Mouse (Mus musculus): ENCODE results near the gene Ssbp3. TPM values are rescaled to one million over a fixed set of nuclear protein-coding genes. Genes with fewer than 3 reads are reported as not detected.

Gene Ssbp3
- polyA plus RNA-seq, 1 experiment from 2014 or later: 43.3 TPM

GRCm38 (mm10) chr4:106988886-106989225 lies 78.4 kb downstream of the Ssbp3 start:
- 76% methylated on average over 6 of the region's 6 CpGs for WGBS
- ATAC-seq (ENCODE audit: insufficient number of reproducible peaks, insufficient read depth, low FRiP score, low read depth): no peak

DNA sequence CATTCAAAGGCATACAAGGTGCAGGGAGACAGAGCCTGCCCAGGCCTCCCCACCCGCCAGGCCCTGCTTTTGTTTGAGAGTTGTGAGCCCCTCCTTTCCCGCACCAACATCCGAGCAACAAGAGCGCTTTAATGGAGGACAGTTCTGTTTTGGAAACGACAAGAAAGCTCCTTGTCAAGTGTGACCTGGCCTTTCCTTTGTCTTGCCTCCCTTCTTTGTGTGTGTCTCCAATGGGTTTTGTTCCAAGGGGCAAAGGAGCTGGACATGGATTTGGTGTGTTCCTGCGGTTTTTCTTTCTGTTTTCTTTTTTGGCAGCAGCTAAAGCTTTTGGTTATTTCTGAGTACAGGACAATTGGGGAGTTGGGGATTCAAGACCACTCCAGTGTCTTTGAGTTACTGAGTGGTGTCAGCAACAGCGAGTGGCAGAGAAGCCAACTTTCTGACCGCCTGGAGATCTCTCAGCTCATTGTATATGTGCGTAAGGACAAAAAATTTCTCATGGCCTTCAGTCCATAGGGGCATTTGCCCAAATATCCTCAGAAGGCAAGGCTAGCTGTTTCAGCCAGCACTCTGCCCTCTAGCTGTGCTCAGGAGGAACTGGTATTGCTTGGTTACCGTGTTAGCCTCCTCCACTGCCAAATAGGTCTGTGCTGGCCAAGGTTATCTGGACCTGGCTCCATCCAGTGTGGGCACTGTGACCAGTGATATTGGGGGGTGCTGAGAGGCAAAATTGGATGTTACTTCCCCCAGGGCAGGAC lies 78.9 kb downstream of the Ssbp3 start:
- no peaks in the 10 kb centered on the region for H3K36me3 ChIP-seq (ENCODE audit: control insufficient read depth, insufficient read depth, low read length)
- H3K4me3 ChIP-seq (ENCODE audit: control insufficient read depth in 1 of 2, insufficient read depth in 1 of 2, low read depth in 1 of 2, low read length in 2 of 2): no peak overlapping the region
- H3K4me1 ChIP-seq (ENCODE audit: control insufficient read depth in 2 of 2, insufficient read depth in 2 of 2, low read length in 2 of 2): peaks cover 19 to 40% of the 10 kb centered on the region in 2 experiments
- no peak overlapping the region for H3K27ac ChIP-seq (replicated peaks in 1 of 2; ENCODE audit: control insufficient read depth in 1 of 2, insufficient read depth in 1 of 2, low read depth in 2 of 2, low read length in 2 of 2)
- no peak overlapping the region for H3K4me2 ChIP-seq (ENCODE audit: low read length)
- no peak overlapping the region for H3K9ac ChIP-seq (ENCODE audit: low read length)
- 67% methylated on average over 10 of the region's 10 CpGs for WGBS
- H3K27me3 ChIP-seq (ENCODE audit: control insufficient read depth, insufficient read depth, low read length): no peaks in the 10 kb centered on the region
- H3K9me3 ChIP-seq (ENCODE audit: control insufficient read depth, low read length): no peaks in the 10 kb centered on the region
- no peak for ATAC-seq (ENCODE audit: insufficient number of reproducible peaks, insufficient read depth, low FRiP score, low read depth)

More at GRCm38 (mm10) chr4:106988886-106989225, 78.4 kb downstream of the Ssbp3 start:
- H3K4me1 ChIP-seq (ENCODE audit: control insufficient read depth in 2 of 2, insufficient read depth in 2 of 2, low read length in 2 of 2): peaks cover 18 to 41% of the 10 kb centered on the region in 2 experiments
- no peak overlapping the region for H3K4me3 ChIP-seq (ENCODE audit: control insufficient read depth in 1 of 2, insufficient read depth in 1 of 2, low read depth in 1 of 2, low read length in 2 of 2)
- no peaks in the 10 kb centered on the region for H3K27me3 ChIP-seq (ENCODE audit: control insufficient read depth, insufficient read depth, low read length)
- no peak overlapping the region for H3K9ac ChIP-seq (ENCODE audit: low read length)
- H3K27ac ChIP-seq (replicated peaks in 1 of 2; ENCODE audit: control insufficient read depth in 1 of 2, insufficient read depth in 1 of 2, low read depth in 2 of 2, low read length in 2 of 2): no peak overlapping the region
- H3K4me2 ChIP-seq (ENCODE audit: low read length): no peak overlapping the region
- H3K9me3 ChIP-seq (ENCODE audit: control insufficient read depth, low read length): no peaks in the 10 kb centered on the region
- no peaks in the 10 kb centered on the region for H3K36me3 ChIP-seq (ENCODE audit: control insufficient read depth, insufficient read depth, low read length)

- H3K27me3 ChIP-seq (ENCODE audit: control insufficient read depth, insufficient read depth, low read length): no peaks in the 10 kb centered on the region
- H3K4me1 ChIP-seq (ENCODE audit: control insufficient read depth in 2 of 2, insufficient read depth in 2 of 2, low read length in 2 of 2): peaks cover 12 to 31% of the 10 kb centered on the region in 2 experiments
- H3K36me3 ChIP-seq (ENCODE audit: control insufficient read depth, insufficient read depth, low read length): no peaks in the 10 kb centered on the region
- 93% methylated on average over 5 of the region's 5 CpGs for WGBS
- H3K4me2 ChIP-seq (ENCODE audit: low read length): no peak overlapping the region
- H3K27ac ChIP-seq (replicated peaks in 1 of 2; ENCODE audit: control insufficient read depth in 1 of 2, insufficient read depth in 1 of 2, low read depth in 2 of 2, low read length in 2 of 2): no peak overlapping the region
- no peak for ATAC-seq (ENCODE audit: insufficient number of reproducible peaks, insufficient read depth, low FRiP score, low read depth)
- no peak overlapping the region for H3K4me3 ChIP-seq (ENCODE audit: control insufficient read depth in 1 of 2, insufficient read depth in 1 of 2, low read depth in 1 of 2, low read length in 2 of 2)
- no peaks in the 10 kb centered on the region for H3K9me3 ChIP-seq (ENCODE audit: control insufficient read depth, low read length)
- H3K9ac ChIP-seq (ENCODE audit: low read length): no peak overlapping the region
Measured at GRCm38 (mm10) chr4:106993053-106993452, 82.6 kb downstream of the Ssbp3 start.

DNA sequence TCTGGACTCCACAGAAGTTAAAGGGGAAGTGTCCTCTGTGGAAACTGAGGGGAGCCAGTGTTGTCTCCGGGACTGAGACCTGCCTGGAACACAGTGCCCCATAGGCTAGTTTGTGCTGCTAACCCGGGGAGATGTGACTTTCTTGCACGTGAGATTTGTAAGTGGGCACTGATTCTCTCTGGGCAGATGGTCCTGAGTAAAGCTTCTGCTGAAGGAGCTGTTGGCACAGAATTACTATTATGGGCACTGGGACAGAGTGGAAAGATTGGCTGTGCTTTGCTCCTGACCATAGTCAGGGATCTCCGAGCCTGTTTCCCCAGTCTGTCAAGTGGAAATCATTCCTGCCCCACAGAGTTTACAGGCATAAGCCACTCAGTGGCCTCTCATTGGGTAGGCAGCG lies 83.8 kb downstream of the Ssbp3 start:
- H3K9ac ChIP-seq (ENCODE audit: low read length): no peak overlapping the region

DNA sequence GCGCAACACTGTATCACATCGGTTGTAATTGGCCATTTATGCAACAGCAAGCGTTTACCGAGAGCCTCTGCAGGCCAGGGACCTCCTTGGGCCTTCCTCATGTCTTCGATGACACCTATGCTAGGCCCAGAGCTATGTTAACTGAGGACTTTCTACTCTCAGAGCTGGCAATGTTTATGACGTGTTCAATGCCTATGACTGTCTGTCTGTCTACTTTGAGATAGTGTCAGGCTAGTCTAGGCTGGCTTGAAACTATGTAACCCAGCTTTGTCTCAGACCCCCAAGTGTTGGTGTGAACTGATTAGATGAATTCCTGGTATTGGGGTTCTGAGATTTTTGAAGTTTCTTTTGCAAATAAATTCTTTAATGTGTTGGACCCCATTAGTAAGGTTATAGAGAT lies 84.6 kb downstream of the Ssbp3 start:
- Histone ChIP-seq H3K27me3 (ENCODE audit: control insufficient read depth, insufficient read depth, low read length) (no peaks in the 10 kb centered on the region), H3K27ac (replicated peaks in 1 of 2; ENCODE audit: control insufficient read depth in 1 of 2, insufficient read depth in 1 of 2, low read depth in 2 of 2, low read length in 2 of 2) (no peak overlapping the region), H3K4me1 (ENCODE audit: control insufficient read depth in 2 of 2, insufficient read depth in 2 of 2, low read length in 2 of 2) (peaks cover 12 to 24% of the 10 kb centered on the region in 2 experiments), H3K9ac (ENCODE audit: low read length) (no peak overlapping the region), H3K36me3 (ENCODE audit: control insufficient read depth, insufficient read depth, low read length) (no peaks in the 10 kb centered on the region), H3K9me3 (ENCODE audit: control insufficient read depth, low read length) (no peaks in the 10 kb centered on the region), H3K4me3 (ENCODE audit: control insufficient read depth in 1 of 2, insufficient read depth in 1 of 2, low read depth in 1 of 2, low read length in 2 of 2) (no peak overlapping the region), H3K4me2 (ENCODE audit: low read length) (no peak overlapping the region)
- WGBS: 87% methylated on average over 6 of the region's 6 CpGs
- no peak for ATAC-seq (ENCODE audit: insufficient number of reproducible peaks, insufficient read depth, low FRiP score, low read depth)

More for the DNA sequence above, 83.8 kb downstream of the Ssbp3 start:
- no peak for ATAC-seq (ENCODE audit: insufficient number of reproducible peaks, insufficient read depth, low FRiP score, low read depth)
- Histone ChIP-seq H3K27ac (replicated peaks in 1 of 2; ENCODE audit: control insufficient read depth in 1 of 2, insufficient read depth in 1 of 2, low read depth in 2 of 2, low read length in 2 of 2) (no peak overlapping the region), H3K4me3 (ENCODE audit: control insufficient read depth in 1 of 2, insufficient read depth in 1 of 2, low read depth in 1 of 2, low read length in 2 of 2) (no peak overlapping the region), H3K4me1 (ENCODE audit: control insufficient read depth in 2 of 2, insufficient read depth in 2 of 2, low read length in 2 of 2) (peaks cover 12 to 23% of the 10 kb centered on the region in 2 experiments), H3K9me3 (ENCODE audit: control insufficient read depth, low read length) (no peaks in the 10 kb centered on the region), H3K4me2 (ENCODE audit: low read length) (no peak overlapping the region), H3K36me3 (ENCODE audit: control insufficient read depth, insufficient read depth, low read length) (no peaks in the 10 kb centered on the region), H3K27me3 (ENCODE audit: control insufficient read depth, insufficient read depth, low read length) (no peaks in the 10 kb centered on the region)
- WGBS: 77% methylated on average over 5 of the region's 5 CpGs

- WGBS: 65% methylated on average over 5 of the region's 5 CpGs
- H3K27ac ChIP-seq (replicated peaks in 1 of 2; ENCODE audit: control insufficient read depth in 1 of 2, insufficient read depth in 1 of 2, low read depth in 2 of 2, low read length in 2 of 2): no peak overlapping the region
- no peaks in the 10 kb centered on the region for H3K9me3 ChIP-seq (ENCODE audit: control insufficient read depth, low read length)
- H3K36me3 ChIP-seq (ENCODE audit: control insufficient read depth, insufficient read depth, low read length): no peaks in the 10 kb centered on the region
- ATAC-seq (ENCODE audit: insufficient number of reproducible peaks, insufficient read depth, low FRiP score, low read depth): no peak
- H3K4me1 ChIP-seq (ENCODE audit: control insufficient read depth in 2 of 2, insufficient read depth in 2 of 2, low read length in 2 of 2): peaks cover 12 to 28% of the 10 kb centered on the region in 2 experiments
- no peak overlapping the region for H3K4me3 ChIP-seq (ENCODE audit: control insufficient read depth in 1 of 2, insufficient read depth in 1 of 2, low read depth in 1 of 2, low read length in 2 of 2)
- no peak overlapping the region for H3K4me2 ChIP-seq (ENCODE audit: low read length)
- no peaks in the 10 kb centered on the region for H3K27me3 ChIP-seq (ENCODE audit: control insufficient read depth, insufficient read depth, low read length)
- no peak overlapping the region for H3K9ac ChIP-seq (ENCODE audit: low read length)
Measured at GRCm38 (mm10) chr4:106995513-106995912, 85.0 kb downstream of the Ssbp3 start.

- H3K27me3 ChIP-seq (ENCODE audit: control insufficient read depth, insufficient read depth, low read length): no peaks in the 10 kb centered on the region
- no peak overlapping the region for H3K4me3 ChIP-seq (ENCODE audit: control insufficient read depth in 1 of 2, insufficient read depth in 1 of 2, low read depth in 1 of 2, low read length in 2 of 2)
- H3K36me3 ChIP-seq (ENCODE audit: control insufficient read depth, insufficient read depth, low read length): no peaks in the 10 kb centered on the region
- H3K4me2 ChIP-seq (ENCODE audit: low read length): no peak overlapping the region
- no peaks in the 10 kb centered on the region for H3K9me3 ChIP-seq (ENCODE audit: control insufficient read depth, low read length)
- no peak overlapping the region for H3K27ac ChIP-seq (replicated peaks in 1 of 2; ENCODE audit: control insufficient read depth in 1 of 2, insufficient read depth in 1 of 2, low read depth in 2 of 2, low read length in 2 of 2)
- 41% methylated on average over 13 of the region's 13 CpGs for WGBS
- no peak overlapping the region for H3K9ac ChIP-seq (ENCODE audit: low read length)
- H3K4me1 ChIP-seq (ENCODE audit: control insufficient read depth in 2 of 2, insufficient read depth in 2 of 2, low read length in 2 of 2): peaks cover 20 to 38% of the 10 kb centered on the region in 2 experiments
- ATAC-seq (ENCODE audit: insufficient number of reproducible peaks, insufficient read depth, low FRiP score, low read depth): peak; percentile 28; the same call in 1 of the 2 replicates
Measured at GRCm38 (mm10) chr4:106996305-106997076, 86.0 kb downstream of the Ssbp3 start.

All from heart, embryonic 14.5 days (tissue).